In genomic region chr2:105796101-105796500, GRCm38 (mm10) we compare ENCODE assay signal across 16 mouse cellular contexts.
A peak's percentile ranks its signal among the peaks of the same experiment; 100 is the strongest.
DNase-seq lines count a peak whose midpoint lies in the region; ATAC-seq and TF ChIP-seq lines count a peak whose summit lies in the region.
"Had no signal": no experiment of that assay in that cellular context is flagged by ENCODE, and none has a peak within 500 bp of the region (broad histone marks: within the 10 kb centered on the region; RNA-seq: fewer than 3 reads in every experiment).

No protein-coding gene starts in this region.

- CTCF ChIA-PET in Patski (lab: Charles Lee): no interaction called here

- H3K27me3 ChIP-seq in Patski: no peaks in the 10 kb centered on the region
- H3K27me3 ChIP-seq: forebrain, embryonic 12.5 days; liver, embryonic 13.5 days; neural tube, embryonic 13.5 days; stomach, embryonic 15.5 days had no signal

- in situ Hi-C loops in Patski (cut with MboI; ENCODE audit: low pct_unique_long_range_greater_than_20kb): no loop called here

- peak; percentile 8 for DNase-seq in adrenal gland, postnatal 10 days
- no peak for DNase-seq in adrenal gland, postnatal 4 days (ENCODE audit: low spot score in 2 of 2)
- DNase-seq in lung, postnatal 10 days: peak; percentile 10
- DNase-seq in lung, adult 18-20 months: no peak
- peak; percentile 37 for DNase-seq in Patski (ENCODE audit: low read depth, low spot score)
- DNase-seq in fibroblast of lung, adult 2 months (ENCODE audit: low read depth): peak; percentile 33
- no peak for DNase-seq in right cerebral cortex, postnatal 14 days
- DNase-seq in spleen, postnatal 14 days (ENCODE audit: low spot score in 2 of 2): no peak
- DNase-seq: cerebellum, adult 9-10 months; heart, postnatal 4 days; kidney, adult 8-10 months; liver, embryonic 13.5 days had no signal

- ATAC-seq in Patski: peak; percentile 44
- ATAC-seq: midbrain, embryonic 16.5 days had no signal

- no peak for TF ChIP-seq CTCF in Patski (IDR thresholded peaks at IDR 0.05)

- POLR2A ChIA-PET in Patski (lab: Charles Lee): no interaction called here

Comparison
In these comparisons a context has a peak if more than half of its experiments do, and no peak if none do; other contexts are left out.
1. DNase-seq: peak in adrenal gland, postnatal 10 days (single experiment), lung, postnatal 10 days (single experiment), Patski (single experiment) and fibroblast of lung, adult 2 months (single experiment); none in adrenal gland, postnatal 4 days (0 of 2), lung, adult 18-20 months (0 of 2), right cerebral cortex, postnatal 14 days (single experiment) and spleen, postnatal 14 days (0 of 2).